8 mouse cellular contexts compared by ENCODE assay signal in genomic region chr8:105636018-105636962, GRCm38 (mm10). TPM values are rescaled to one million over a fixed set of nuclear protein-coding genes. Genes with fewer than 3 reads are reported as not detected.
DNase-seq lines count a peak whose midpoint lies in the region; ATAC-seq and TF ChIP-seq lines count a peak whose summit lies in the region.

TSS of gene Ctcf (plus strand) at chr8:105636568.

- peak; percentile 95 for ATAC-seq in embryonic facial prominence, embryonic 15.5 days (ENCODE audit: insufficient number of reproducible peaks, low FRiP score, low TSS enrichment, low read depth)
- ATAC-seq in kidney, embryonic 15.5 days (replicated peaks; ENCODE audit: low FRiP score): peak; percentile 94
- peak; percentile 77 for ATAC-seq in monocyte, adult 5-6 weeks (replicated peaks; ENCODE audit: insufficient number of reproducible peaks, low FRiP score, low TSS enrichment, poor library complexity, severe bottlenecking)

- peak; percentile 74; the same call in 1 of the 2 replicates for TF ChIP-seq POLR2A in bone marrow, adult 2 months (IDR thresholded peaks at IDR 0.05; ENCODE audit: borderline replicate concordance, control insufficient read depth, low read depth, low read length)

- H3K9me3 ChIP-seq in embryonic facial prominence, embryonic 15.5 days (replicated peaks): no peaks in the 10 kb centered on the region
- no peaks in the 10 kb centered on the region for H3K9me3 ChIP-seq in kidney, embryonic 15.5 days (replicated peaks)

- peak; percentile 29; the same call in 1 of the 2 replicates for TF ChIP-seq CTCF in bone marrow, adult 2 months (IDR thresholded peaks at IDR 0.05; ENCODE audit: control insufficient read depth, insufficient read depth, low read length)

- no peaks in the 10 kb centered on the region for H3K36me3 ChIP-seq in embryonic facial prominence, embryonic 15.5 days
- no peaks in the 10 kb centered on the region for H3K36me3 ChIP-seq in kidney, embryonic 15.5 days

- H3K27me3 ChIP-seq in embryonic facial prominence, embryonic 15.5 days: no peaks in the 10 kb centered on the region
- no peaks in the 10 kb centered on the region for H3K27me3 ChIP-seq in kidney, embryonic 15.5 days

- H3K27ac ChIP-seq in bone marrow, adult 2 months (ENCODE audit: control insufficient read depth, insufficient read depth, low read depth, low read length, poor library complexity): peak within 1 kb of the TSS; percentile 100
- peak within 1 kb of the TSS; percentile 100 for H3K27ac ChIP-seq in embryonic facial prominence, embryonic 15.5 days (replicated peaks)
- H3K27ac ChIP-seq in kidney, embryonic 15.5 days: peak within 1 kb of the TSS; percentile 100

- peak within 1 kb of the TSS; percentile 72 for H3K4me2 ChIP-seq in embryonic facial prominence, embryonic 15.5 days (replicated peaks)
- peak within 1 kb of the TSS; percentile 90 for H3K4me2 ChIP-seq in kidney, embryonic 15.5 days

- H3K4me1 ChIP-seq in bone marrow, adult 2 months (ENCODE audit: control insufficient read depth, insufficient read depth, low read length): peaks cover 2% of the 10 kb centered on the region
- H3K4me1 ChIP-seq in embryonic facial prominence, embryonic 15.5 days: peaks cover 24% of the 10 kb centered on the region
- H3K4me1 ChIP-seq in kidney, embryonic 15.5 days: peaks cover 33% of the 10 kb centered on the region

- H3K9ac ChIP-seq in embryonic facial prominence, embryonic 15.5 days: peak within 1 kb of the TSS; percentile 93
- H3K9ac ChIP-seq in kidney, embryonic 15.5 days: peak within 1 kb of the TSS; percentile 95

- peak within 1 kb of the TSS; percentile 82 for H3K4me3 ChIP-seq in bone marrow, adult 2 months (replicated peaks; ENCODE audit: control insufficient read depth, low read depth, low read length)
- peak within 1 kb of the TSS; percentile 92 for H3K4me3 ChIP-seq in embryonic facial prominence, embryonic 15.5 days (replicated peaks)
- peak within 1 kb of the TSS; percentile 82 for H3K4me3 ChIP-seq in kidney, embryonic 15.5 days (replicated peaks)

- DNase-seq in 416B (ENCODE audit: low read depth) (peak; percentile 92), liver (peak; percentile 96)
- peak; percentile 87 to 92 for DNase-seq in heart, adult 9 months (ENCODE audit: low spot score in 2 of 2)
- peak; percentile 92 to 96 for DNase-seq in spleen, postnatal 4 days (ENCODE audit: low spot score in 2 of 2)

- under 1% methylated on average over 99 of the region's 126 CpGs for WGBS in bone marrow, adult 2 months
- WGBS in embryonic facial prominence, embryonic 15.5 days: under 1% methylated on average over 106 of the region's 126 CpGs
- under 1% methylated on average over 100 of the region's 126 CpGs for WGBS in kidney, embryonic 15.5 days

RNA-seq across cellular contexts. Expression of gene Ctcf, which starts in this region (rescaled TPM):
- polyA plus RNA-seq in bone marrow, adult 2 months (2011; ENCODE audit: insufficient read depth, insufficient read length, low replicate concordance, missing spikeins): 77.0 and 79.4 TPM in 2 replicates
- 118 and 122 TPM in 2 replicates for polyA plus RNA-seq in embryonic facial prominence, embryonic 15.5 days (2015; fragmentation: Nextera tagmentation; extraction: Ambion mirVana)
- polyA plus RNA-seq in kidney, embryonic 15.5 days (2015; fragmentation: Nextera tagmentation; extraction: Ambion mirVana): 134 TPM in 2 replicates
- total RNA-seq in monocyte, adult 5-6 weeks (2017): 75.1 to 125 TPM (median 91.9 TPM) in 3 replicates

Comparison
In these comparisons a context has a peak if more than half of its experiments do, and no peak if none do; other contexts are left out.
1. Peak in every context shown above with its lines: DNase-seq, ATAC-seq, H3K4me3 ChIP-seq and H3K27ac ChIP-seq.